Mouse (Mus musculus) hindbrain, embryonic 11.5 days (tissue): ENCODE results near the gene Trpm3. TPM values are rescaled to one million over a fixed set of nuclear protein-coding genes. Genes with fewer than 3 reads are reported as not detected.

Experiments used
- ATAC-seq: fragments of 200-750 bp; cut with Nextera tagmentation; 2 replicates; pipeline ENCODE4 v1.8.0; 2017; ENCODE audit warnings: mild to moderate bottlenecking, moderate TSS enrichment, moderate library complexity; ENCODE audit not compliant: low FRiP score
- DNase-seq: peaks from one replicate; pipeline ENCODE4 v3.0.0-alpha.2; 2015; ENCODE audit warnings: low spot score
- H3K27ac ChIP-seq: fragments of 300-500 bp; sonication (generic); 2 replicates; pipeline ENCODE4 v1.5.1; 2014; ENCODE audit warnings: mild to moderate bottlenecking, low read depth, low read length
- H3K27me3 ChIP-seq: fragments of 300-500 bp; sonication (generic); 2 replicates; pipeline ENCODE4 v1.6.1; 2014; ENCODE audit warnings: mild to moderate bottlenecking, low read length, moderate library complexity, mixed read lengths; ENCODE audit not compliant: control insufficient read depth, insufficient read depth
- H3K36me3 ChIP-seq: fragments of 300-500 bp; sonication (generic); 2 replicates; pipeline ENCODE4 v1.6.1; 2014; ENCODE audit warnings: mild to moderate bottlenecking, low read length, moderate library complexity, mixed read lengths; ENCODE audit not compliant: control insufficient read depth, insufficient read depth
- H3K4me1 ChIP-seq: fragments of 300-500 bp; sonication (generic); replicated peaks from 2 replicates; pipeline ENCODE4 v1.6.1; 2014; ENCODE audit warnings: low read length, mixed read lengths; ENCODE audit not compliant: control insufficient read depth, insufficient read depth
- H3K4me2 ChIP-seq: fragments of 300-500 bp; sonication (generic); replicated peaks from 2 replicates; pipeline ENCODE4 v1.6.1; 2014; ENCODE audit warnings: mild to moderate bottlenecking, low read depth, low read length
- H3K4me3 ChIP-seq: fragments of 300-500 bp; sonication (generic); 2 replicates; pipeline ENCODE4 v1.5.1; 2014; ENCODE audit warnings: low read depth, low read length
- H3K9ac ChIP-seq: fragments of 300-500 bp; sonication (generic); 2 replicates; pipeline ENCODE4 v1.6.1; 2014; ENCODE audit warnings: low read depth, low read length
- H3K9me3 ChIP-seq: fragments of 300-500 bp; sonication (generic); 2 replicates; pipeline ENCODE4 v1.6.1; 2016; ENCODE audit warnings: low read length; ENCODE audit not compliant: control insufficient read depth
- WGBS: fragments of 180-500 bp; shearing (Covaris S2); extraction: QIAGEN DNeasy Blood & Tissue Kit; methylation state at CpG from one replicate; pipeline ENCODE4 v1.1.7; 2014; 5-methylcytosine and 5-hydroxymethylcytosine counted together
- polyA plus RNA-seq: library from polyadenylated mRNA; unstranded; fragments of >200 nt; fragmentation: Nextera tagmentation; extraction: Ambion mirVana; gene quantifications from 2 replicates; pipeline ENCODE4 v1.2.1, GENCODE M21; 2014

Gene Trpm3
- polyA plus RNA-seq, 1 experiment from 2014 or later: 16.6 TPM

- WGBS: 79% methylated on average over 14 of the region's 14 CpGs
- no peak overlapping the region for H3K9ac ChIP-seq
- no peaks in the 10 kb centered on the region for H3K36me3 ChIP-seq
- no peak for DNase-seq
- H3K27ac ChIP-seq: no peak overlapping the region
- no peaks in the 10 kb centered on the region for H3K4me1 ChIP-seq
- H3K4me2 ChIP-seq: no peak overlapping the region
- H3K9me3 ChIP-seq: no peaks in the 10 kb centered on the region
- ATAC-seq: no peak
- no peaks in the 10 kb centered on the region for H3K27me3 ChIP-seq
- H3K4me3 ChIP-seq: no peak overlapping the region
Observed at GRCm38 (mm10) chr19:22960450-22961265, 821.8 kb downstream of the Trpm3 start.

GRCm38 (mm10) chr19:22962001-22962708 is 823.3 kb downstream of the Trpm3 start:
- Histone ChIP-seq H3K4me3 (no peak overlapping the region), H3K4me2 (no peak overlapping the region), H3K36me3 (no peaks in the 10 kb centered on the region), H3K27ac (no peak overlapping the region), H3K9ac (no peak overlapping the region), H3K9me3 (no peaks in the 10 kb centered on the region), H3K4me1 (no peaks in the 10 kb centered on the region), H3K27me3 (no peaks in the 10 kb centered on the region)
- 55% methylated on average over 12 of the region's 12 CpGs for WGBS
- DNase-seq (peak; percentile 5), ATAC-seq (no peak)

DNA sequence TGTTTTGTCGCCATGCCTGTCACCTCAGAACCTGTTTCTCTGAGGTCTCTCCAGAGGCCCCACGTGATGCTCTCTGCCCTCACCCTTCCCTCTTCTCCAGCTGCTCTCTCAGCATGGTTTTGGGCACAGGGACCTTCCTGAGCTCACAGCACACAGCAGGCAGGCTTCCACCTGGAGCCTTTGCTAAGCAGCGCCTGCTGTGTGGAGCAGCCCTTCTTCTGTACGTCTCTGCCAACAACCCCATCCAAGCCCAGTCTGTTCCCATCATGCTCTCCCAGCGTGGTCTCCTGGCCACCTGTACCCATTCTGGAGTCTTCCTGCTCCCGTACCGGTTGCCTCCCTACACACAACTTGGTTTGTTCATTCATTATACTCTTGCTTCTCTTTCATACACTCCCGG is 823.9 kb downstream of the Trpm3 start:
- DNase-seq: no peak
- Histone ChIP-seq H3K4me1 (no peaks in the 10 kb centered on the region), H3K27ac (no peak overlapping the region), H3K4me3 (no peak overlapping the region), H3K36me3 (no peaks in the 10 kb centered on the region), H3K9ac (no peak overlapping the region), H3K9me3 (no peaks in the 10 kb centered on the region), H3K4me2 (no peak overlapping the region), H3K27me3 (no peaks in the 10 kb centered on the region)
- ATAC-seq: no peak
- 52% methylated on average over 8 of the region's 8 CpGs for WGBS

GRCm38 (mm10) chr19:22963726-22964398 is 825.0 kb downstream of the Trpm3 start:
- WGBS: 83% methylated on average over 6 of the region's 6 CpGs

GRCm38 (mm10) chr19:22965470-22965869 is 826.6 kb downstream of the Trpm3 start:
- no peaks in the 10 kb centered on the region for H3K4me1 ChIP-seq

More at GRCm38 (mm10) chr19:22963726-22964398, 825.0 kb downstream of the Trpm3 start:
- H3K27ac ChIP-seq: no peak overlapping the region
- no peak overlapping the region for H3K4me3 ChIP-seq
- no peaks in the 10 kb centered on the region for H3K27me3 ChIP-seq
- DNase-seq: no peak
- no peak overlapping the region for H3K4me2 ChIP-seq
- H3K9me3 ChIP-seq: no peaks in the 10 kb centered on the region
- no peaks in the 10 kb centered on the region for H3K4me1 ChIP-seq
- H3K36me3 ChIP-seq: no peaks in the 10 kb centered on the region
- no peak for ATAC-seq
- no peak overlapping the region for H3K9ac ChIP-seq

DNA sequence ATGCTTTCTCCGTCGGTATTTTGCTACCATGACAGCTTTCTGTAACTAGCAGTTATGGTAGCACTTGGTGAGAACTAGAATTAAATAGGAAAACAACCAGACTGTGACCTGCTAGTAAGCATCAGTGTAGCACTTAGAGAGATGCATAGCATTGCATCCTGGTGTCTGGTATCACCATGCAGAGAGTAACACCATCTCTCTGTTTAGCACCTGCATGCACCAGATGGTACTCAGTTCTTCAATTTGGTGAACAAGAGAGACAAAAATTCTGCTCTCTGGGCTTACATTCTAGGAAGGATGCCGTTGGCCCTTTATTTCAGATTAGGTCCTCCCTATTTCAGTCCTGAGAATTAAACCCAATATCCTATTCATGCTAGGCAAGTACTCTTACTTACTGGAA is 834.4 kb downstream of the Trpm3 start:
- H3K9ac ChIP-seq: no peak overlapping the region
- ATAC-seq: no peak
- no peaks in the 10 kb centered on the region for H3K36me3 ChIP-seq
- WGBS: 93% methylated on average over 3 of the region's 3 CpGs
- no peak overlapping the region for H3K4me2 ChIP-seq
- no peak overlapping the region for H3K4me3 ChIP-seq
- DNase-seq: no peak
- no peaks in the 10 kb centered on the region for H3K27me3 ChIP-seq
- no peaks in the 10 kb centered on the region for H3K4me1 ChIP-seq
- H3K27ac ChIP-seq: no peak overlapping the region
- H3K9me3 ChIP-seq: no peaks in the 10 kb centered on the region

More at GRCm38 (mm10) chr19:22965470-22965869, 826.6 kb downstream of the Trpm3 start:
- Histone ChIP-seq H3K4me2 (no peak overlapping the region), H3K36me3 (no peaks in the 10 kb centered on the region), H3K9me3 (no peaks in the 10 kb centered on the region), H3K27ac (no peak overlapping the region), H3K4me3 (no peak overlapping the region), H3K27me3 (no peaks in the 10 kb centered on the region), H3K9ac (no peak overlapping the region)
- 91% methylated on average over 6 of the region's 6 CpGs for WGBS
- ATAC-seq (no peak), DNase-seq (no peak)

- H3K9ac ChIP-seq: no peak overlapping the region
- DNase-seq (no peak), ATAC-seq (no peak)
- H3K4me1 ChIP-seq: no peaks in the 10 kb centered on the region
- no peak overlapping the region for H3K4me3 ChIP-seq
- H3K36me3 ChIP-seq: no peaks in the 10 kb centered on the region
- no peak overlapping the region for H3K4me2 ChIP-seq
- WGBS: 92% methylated on average over 5 of the region's 5 CpGs
- H3K27ac ChIP-seq: no peak overlapping the region
- H3K9me3 ChIP-seq: no peaks in the 10 kb centered on the region
- H3K27me3 ChIP-seq: no peaks in the 10 kb centered on the region
Observed at GRCm38 (mm10) chr19:22973727-22974126, 834.9 kb downstream of the Trpm3 start.

DNA sequence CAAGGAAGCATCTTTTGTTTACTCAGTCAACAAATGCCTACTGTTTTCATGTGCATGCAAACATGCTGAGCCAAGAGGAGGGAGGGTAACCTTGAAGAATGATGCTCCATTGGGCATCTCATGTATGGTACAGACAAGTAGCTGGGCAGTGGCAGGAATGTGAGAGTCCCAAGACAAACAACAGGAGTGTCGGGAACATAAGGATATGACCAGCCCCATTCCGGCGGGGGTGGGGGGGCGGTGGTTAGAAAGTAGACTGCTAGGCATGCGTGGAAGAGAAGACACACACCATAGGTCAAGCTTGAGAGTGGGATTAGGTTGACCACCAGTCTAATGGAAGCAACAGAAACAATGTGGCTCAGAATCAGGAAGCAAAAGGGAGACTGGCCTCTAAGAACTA is 837.0 kb downstream of the Trpm3 start:
- no peak for DNase-seq
- Histone ChIP-seq H3K4me3 (no peak overlapping the region), H3K27me3 (no peaks in the 10 kb centered on the region), H3K4me2 (no peak overlapping the region), H3K4me1 (no peaks in the 10 kb centered on the region), H3K27ac (no peak overlapping the region), H3K9me3 (no peaks in the 10 kb centered on the region), H3K36me3 (no peaks in the 10 kb centered on the region), H3K9ac (no peak overlapping the region)
- 88% methylated on average over 5 of the region's 5 CpGs for WGBS
- ATAC-seq: no peak
